Mouse (Mus musculus) embryonic facial prominence, embryonic 15.5 days (tissue): ENCODE measurements around the gene Clk3. TPM values are rescaled to one million over a fixed set of nuclear protein-coding genes. Genes with fewer than 3 reads are reported as not detected.

ENCODE experiments used
- ATAC-seq: fragments of 200-750 bp; cut with Nextera tagmentation; 2 replicates; pipeline ENCODE4 v1.8.0; 2017; ENCODE audit warnings: low read depth, moderate TSS enrichment; ENCODE audit not compliant: insufficient number of reproducible peaks, low FRiP score, low TSS enrichment
- H3K27ac ChIP-seq: fragments of 300-500 bp; sonication (generic); replicated peaks from 2 replicates; pipeline ENCODE4 v1.5.1; 2015; ENCODE audit warnings: mild to moderate bottlenecking, inconsistent platforms
- H3K27me3 ChIP-seq: fragments of 300-500 bp; sonication (generic); 2 replicates; pipeline ENCODE4 v1.6.1; 2015; ENCODE audit warnings: inconsistent platforms
- H3K36me3 ChIP-seq: fragments of 300-500 bp; sonication (generic); 2 replicates; pipeline ENCODE4 v1.6.1; 2015; ENCODE audit warnings: mild to moderate bottlenecking, inconsistent platforms
- H3K4me1 ChIP-seq: fragments of 300-500 bp; sonication (generic); 2 replicates; pipeline ENCODE4 v1.6.1; 2015; ENCODE audit warnings: inconsistent platforms
- H3K4me2 ChIP-seq: fragments of 300-500 bp; sonication (generic); replicated peaks from 2 replicates; pipeline ENCODE4 v1.6.1; 2015; ENCODE audit warnings: mild to moderate bottlenecking, inconsistent platforms
- H3K4me3 ChIP-seq: fragments of 300-500 bp; sonication (generic); replicated peaks from 2 replicates; pipeline ENCODE4 v1.5.1; 2015; ENCODE audit warnings: mild to moderate bottlenecking, inconsistent platforms
- H3K9ac ChIP-seq: fragments of 300-500 bp; sonication (generic); 2 replicates; pipeline ENCODE4 v1.6.1; 2015; ENCODE audit warnings: inconsistent platforms
- H3K9me3 ChIP-seq: fragments of 300-500 bp; sonication (generic); replicated peaks from 2 replicates; pipeline ENCODE4 v1.6.1; 2016; ENCODE audit warnings: inconsistent platforms
- WGBS: fragments of 180-500 bp; shearing (Covaris S2); methylation state at CpG from one replicate; pipeline ENCODE4 v1.1.7; 2015; 5-methylcytosine and 5-hydroxymethylcytosine counted together
- polyA plus RNA-seq: library from polyadenylated mRNA; unstranded; fragments of >200 nt; fragmentation: Nextera tagmentation; extraction: Ambion mirVana; gene quantifications from 2 replicates; pipeline ENCODE4 v1.2.1, GENCODE M21; 2015

Clk3 gene
- polyA plus RNA-seq, 1 experiment from 2014 or later, result 80.2 TPM

GRCm38 (mm10) chr9:57803047-57803446 lies 37.4 kb upstream of the Clk3 start:
- Histone ChIP-seq H3K4me1 (peaks cover 4% of the 10 kb centered on the region; the same call in 1 of the 2 replicates), H3K36me3 (no peaks in the 10 kb centered on the region), H3K27ac (no peak overlapping the region), H3K9me3 (no peaks in the 10 kb centered on the region), H3K9ac (no peak overlapping the region), H3K4me3 (no peak overlapping the region), H3K4me2 (no peak overlapping the region), H3K27me3 (no peaks in the 10 kb centered on the region)
- ATAC-seq, result no peak
- 26% methylated on average over 3 of the region's 3 CpGs for WGBS

GRCm38 (mm10) chr9:57800325-57800975 lies 34.8 kb upstream of the Clk3 start:
- H3K4me1 ChIP-seq, result peaks cover 4% of the 10 kb centered on the region; the same call in 1 of the 2 replicates
- H3K9me3 ChIP-seq, result no peaks in the 10 kb centered on the region
- no peak overlapping the region for H3K27ac ChIP-seq
- H3K4me3 ChIP-seq, result no peak overlapping the region
- H3K9ac ChIP-seq, result no peak overlapping the region
- H3K27me3 ChIP-seq, result no peaks in the 10 kb centered on the region
- WGBS, result 84% methylated on average over 9 of the region's 9 CpGs
- ATAC-seq, result no peak
- peaks cover 18% of the 10 kb centered on the region for H3K36me3 ChIP-seq
- H3K4me2 ChIP-seq, result no peak overlapping the region

- ATAC-seq, result no peak
- H3K4me1 ChIP-seq, result peaks cover 3% of the 10 kb centered on the region; the same call in 1 of the 2 replicates
- H3K4me3 ChIP-seq, result no peak overlapping the region
- no peak overlapping the region for H3K9ac ChIP-seq
- no peaks in the 10 kb centered on the region for H3K27me3 ChIP-seq
- no peak overlapping the region for H3K4me2 ChIP-seq
- 22% methylated on average over 10 of the region's 10 CpGs for WGBS
- no peaks in the 10 kb centered on the region for H3K9me3 ChIP-seq
- no peak overlapping the region for H3K27ac ChIP-seq
- peaks cover 26% of the 10 kb centered on the region for H3K36me3 ChIP-seq
These were observed 33.1 kb upstream of the Clk3 start for GRCm38 (mm10) chr9:57798725-57799253.

GRCm38 (mm10) chr9:57797456-57797855 lies 31.8 kb upstream of the Clk3 start:
- Histone ChIP-seq H3K9me3 (no peaks in the 10 kb centered on the region), H3K4me3 (no peak overlapping the region), H3K9ac (no peak overlapping the region), H3K4me1 (no peaks in the 10 kb centered on the region), H3K27ac (no peak overlapping the region), H3K27me3 (no peaks in the 10 kb centered on the region), H3K36me3 (peaks cover 34% of the 10 kb centered on the region), H3K4me2 (no peak overlapping the region)
- 94% methylated on average over 8 of the region's 8 CpGs for WGBS
- no peak for ATAC-seq

- no peaks in the 10 kb centered on the region for H3K27me3 ChIP-seq
- no peak overlapping the region for H3K4me2 ChIP-seq
- H3K27ac ChIP-seq, result no peak overlapping the region
- ATAC-seq, result no peak
- H3K36me3 ChIP-seq, result peaks cover 14% of the 10 kb centered on the region; the same call in 1 of the 2 replicates
- 87% methylated on average over 3 of the region's 3 CpGs for WGBS
- H3K9ac ChIP-seq, result no peak overlapping the region
- H3K4me1 ChIP-seq, result no peaks in the 10 kb centered on the region
- no peaks in the 10 kb centered on the region for H3K9me3 ChIP-seq
- no peak overlapping the region for H3K4me3 ChIP-seq
These were observed 24.1 kb upstream of the Clk3 start for GRCm38 (mm10) chr9:57789733-57790132.

- H3K9ac ChIP-seq, result no peak overlapping the region
- no peaks in the 10 kb centered on the region for H3K27me3 ChIP-seq
- no peaks in the 10 kb centered on the region for H3K9me3 ChIP-seq
- H3K4me2 ChIP-seq, result no peak overlapping the region
- H3K36me3 ChIP-seq, result no peaks in the 10 kb centered on the region
- 88% methylated on average over 3 of the region's 3 CpGs for WGBS
- no peak overlapping the region for H3K27ac ChIP-seq
- H3K4me1 ChIP-seq, result no peaks in the 10 kb centered on the region
- no peak overlapping the region for H3K4me3 ChIP-seq
- ATAC-seq, result no peak
These were observed 17.0 kb upstream of the Clk3 start for GRCm38 (mm10) chr9:57782656-57783055.

GRCm38 (mm10) chr9:57775736-57776135 lies 10.1 kb upstream of the Clk3 start:
- H3K9me3 ChIP-seq, result no peaks in the 10 kb centered on the region
- no peaks in the 10 kb centered on the region for H3K36me3 ChIP-seq
- no peak overlapping the region for H3K4me2 ChIP-seq
- H3K9ac ChIP-seq, result no peak overlapping the region
- no peaks in the 10 kb centered on the region for H3K4me1 ChIP-seq
- WGBS, result 63% methylated on average over 4 of the region's 4 CpGs
- H3K27ac ChIP-seq, result no peak overlapping the region
- H3K4me3 ChIP-seq, result no peak overlapping the region
- no peaks in the 10 kb centered on the region for H3K27me3 ChIP-seq
- ATAC-seq, result no peak

GRCm38 (mm10) chr9:57775026-57775425 lies 9.4 kb upstream of the Clk3 start:
- H3K4me2 ChIP-seq, result no peak overlapping the region
- H3K27me3 ChIP-seq, result no peaks in the 10 kb centered on the region
- no peak overlapping the region for H3K9ac ChIP-seq
- H3K4me1 ChIP-seq, result no peaks in the 10 kb centered on the region
- no peak overlapping the region for H3K27ac ChIP-seq
- no peak for ATAC-seq
- H3K9me3 ChIP-seq, result no peaks in the 10 kb centered on the region
- 53% methylated on average over 5 of the region's 5 CpGs for WGBS
- H3K36me3 ChIP-seq, result no peaks in the 10 kb centered on the region
- no peak overlapping the region for H3K4me3 ChIP-seq

GRCm38 (mm10) chr9:57774168-57774567 lies 8.5 kb upstream of the Clk3 start:
- Histone ChIP-seq H3K4me2 (no peak overlapping the region), H3K27me3 (no peaks in the 10 kb centered on the region), H3K27ac (no peak overlapping the region), H3K9ac (no peak overlapping the region), H3K4me3 (no peak overlapping the region), H3K4me1 (no peaks in the 10 kb centered on the region), H3K9me3 (no peaks in the 10 kb centered on the region), H3K36me3 (no peaks in the 10 kb centered on the region)
- ATAC-seq, result no peak
- WGBS, result 12% methylated on average over 1 of the region's 1 CpGs

GRCm38 (mm10) chr9:57773754-57774153 lies 8.1 kb upstream of the Clk3 start:
- no peaks in the 10 kb centered on the region for H3K4me1 ChIP-seq
- H3K9ac ChIP-seq, result no peak overlapping the region
- no peak overlapping the region for H3K27ac ChIP-seq
- no peak for ATAC-seq
- no peaks in the 10 kb centered on the region for H3K36me3 ChIP-seq
- no peak overlapping the region for H3K4me3 ChIP-seq
- WGBS, result 79% methylated on average over 3 of the region's 3 CpGs
- no peaks in the 10 kb centered on the region for H3K27me3 ChIP-seq
- H3K4me2 ChIP-seq, result no peak overlapping the region
- H3K9me3 ChIP-seq, result no peaks in the 10 kb centered on the region

GRCm38 (mm10) chr9:57770836-57771235 lies 5.2 kb upstream of the Clk3 start:
- Histone ChIP-seq H3K4me1 (peaks cover 8% of the 10 kb centered on the region), H3K36me3 (no peaks in the 10 kb centered on the region), H3K9me3 (no peaks in the 10 kb centered on the region), H3K4me2 (no peak overlapping the region), H3K27me3 (no peaks in the 10 kb centered on the region), H3K27ac (no peak overlapping the region), H3K9ac (no peak overlapping the region), H3K4me3 (no peak overlapping the region)
- WGBS, result 87% methylated on average over 2 of the region's 2 CpGs
- ATAC-seq, result no peak

GRCm38 (mm10) chr9:57770214-57770613 lies 4.6 kb upstream of the Clk3 start:
- H3K4me2 ChIP-seq, result no peak overlapping the region
- H3K9ac ChIP-seq, result no peak overlapping the region
- 94% methylated on average over 1 of the region's 1 CpGs for WGBS
- ATAC-seq, result no peak
- no peaks in the 10 kb centered on the region for H3K27me3 ChIP-seq
- H3K27ac ChIP-seq, result no peak overlapping the region
- peaks cover 9% of the 10 kb centered on the region for H3K4me1 ChIP-seq
- no peak overlapping the region for H3K4me3 ChIP-seq
- no peaks in the 10 kb centered on the region for H3K36me3 ChIP-seq
- no peaks in the 10 kb centered on the region for H3K9me3 ChIP-seq
